Mouse (Mus musculus): ENCODE measurements at regions not wholly inside any gene's neighbourhood (a gene's known extent, or its start where the extent isn't known, plus 50 kb on each side); places are given as distances from the start of the nearest gene placed in this dataset.

DNA sequence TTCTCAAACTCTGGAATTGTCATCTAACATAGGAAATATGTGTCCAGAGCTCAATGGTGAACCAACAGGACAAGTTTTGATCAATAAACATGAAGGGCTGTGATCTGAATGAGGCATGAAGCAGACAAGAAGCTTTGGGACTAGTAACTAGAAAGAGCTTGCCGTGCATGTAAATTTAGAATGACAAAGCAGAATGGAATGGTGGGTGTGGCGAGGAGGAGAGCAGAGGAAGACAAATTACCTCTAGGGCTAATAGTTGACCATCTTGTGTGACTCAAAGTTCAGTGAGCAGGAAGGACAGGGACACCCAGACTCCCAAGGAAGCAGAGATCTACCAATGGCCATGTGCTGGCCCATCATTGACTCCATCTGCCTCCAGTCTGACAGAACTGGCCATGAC lies 455.6 kb downstream of the Tns1 start:
- DNase-seq (ENCODE audit: low read depth, low spot score), result no peak
- H3K9me3 ChIP-seq (replicated peaks; ENCODE audit: insufficient read depth, low read length), result no peaks in the 10 kb centered on the region
- H3K9ac ChIP-seq (ENCODE audit: control insufficient read depth, low read depth, low read length, poor library complexity, severe bottlenecking), result no peak overlapping the region
- no peaks in the 10 kb centered on the region for H3K36me3 ChIP-seq (ENCODE audit: control insufficient read depth in 1 of 2, insufficient read depth in 2 of 2, low read length in 2 of 2)
- H3K4me3 ChIP-seq (ENCODE audit: control insufficient read depth in 1 of 2, insufficient read depth in 1 of 2, low read depth in 2 of 2, low read length in 2 of 2), result no peak overlapping the region
- no peaks in the 10 kb centered on the region for H3K4me1 ChIP-seq (ENCODE audit: control insufficient read depth in 1 of 2, insufficient read depth in 2 of 2, low read length in 2 of 2)
- TF ChIP-seq MAX (IDR thresholded peaks at IDR 0.05; ENCODE audit: low read length), result no peak
- TF ChIP-seq CTCF (IDR thresholded peaks at IDR 0.05 in 2 of 3, conservative IDR thresholded peaks at IDR 0.05 in 1 of 3; ENCODE audit: control insufficient read depth in 1 of 3, insufficient read depth in 1 of 3, low read depth in 2 of 3, low read length in 3 of 3, poor library complexity in 1 of 3, severe bottlenecking in 1 of 3), result no peak
- TF ChIP-seq MYB (IDR thresholded peaks at IDR 0.05; ENCODE audit: low read depth, low read length), result no peak
- TF ChIP-seq KAT2A (conservative IDR thresholded peaks at IDR 0.05; ENCODE audit: low read depth, low read length), result no peak
- TF ChIP-seq RAD21 (IDR thresholded peaks at IDR 0.05; ENCODE audit: low read depth, low read length), result no peak
- TF ChIP-seq USF1 (IDR thresholded peaks at IDR 0.05; ENCODE audit: low read depth, low read length), result no peak
- TF ChIP-seq MYC (IDR thresholded peaks at IDR 0.05; ENCODE audit: low read depth, low read length), result no peak
- TF ChIP-seq NRF1 (IDR thresholded peaks at IDR 0.05; ENCODE audit: insufficient read depth, low read depth, low read length, poor library complexity, severe bottlenecking), result no peak
- TF ChIP-seq HCFC1 (IDR thresholded peaks at IDR 0.05; ENCODE audit: low read depth, low read length), result no peak
- no peak for TF ChIP-seq POLR2A (IDR thresholded peaks at IDR 0.05; ENCODE audit: control insufficient read depth in 1 of 2, insufficient read depth in 1 of 2, low read depth in 1 of 2, low read length in 2 of 2, poor library complexity in 1 of 2)
- H3K27ac ChIP-seq (ENCODE audit: control insufficient read depth, low read depth, low read length), result no peak overlapping the region
- H3K27me3 ChIP-seq (ENCODE audit: control insufficient read depth in 1 of 2, insufficient read depth in 2 of 2, low read length in 2 of 2), result no peaks in the 10 kb centered on the region
- H3K79me2 ChIP-seq (ENCODE audit: control insufficient read depth, insufficient read depth, low read length, poor library complexity), result no peaks in the 10 kb centered on the region

DNA sequence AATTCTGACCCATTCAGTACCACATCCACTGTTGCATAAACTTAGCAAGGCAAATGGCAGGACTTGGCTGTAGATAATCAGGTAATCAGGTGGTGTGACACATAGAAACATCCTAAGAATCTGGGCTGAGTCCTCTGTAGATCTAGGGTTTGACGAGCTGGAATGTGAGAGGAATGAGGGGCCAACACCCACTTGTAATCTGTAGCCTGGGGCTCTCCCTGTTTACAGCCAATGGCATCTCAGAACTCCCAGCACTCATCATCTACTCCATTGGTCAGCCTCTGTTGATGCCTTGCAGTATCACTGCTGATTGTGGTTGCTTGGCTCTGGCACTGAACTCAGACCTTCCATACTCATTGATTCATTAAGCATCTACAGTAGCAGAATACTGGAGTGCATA lies 460.7 kb downstream of the Tns1 start:
- Histone ChIP-seq H3K9me3 (replicated peaks; ENCODE audit: insufficient read depth, low read length) (no peaks in the 10 kb centered on the region), H3K4me3 (ENCODE audit: control insufficient read depth in 1 of 2, insufficient read depth in 1 of 2, low read depth in 2 of 2, low read length in 2 of 2) (no peak overlapping the region), H3K27ac (ENCODE audit: control insufficient read depth, low read depth, low read length) (no peak overlapping the region), H3K27me3 (ENCODE audit: control insufficient read depth in 1 of 2, insufficient read depth in 2 of 2, low read length in 2 of 2) (no peaks in the 10 kb centered on the region), H3K79me2 (ENCODE audit: control insufficient read depth, insufficient read depth, low read length, poor library complexity) (no peaks in the 10 kb centered on the region), H3K9ac (ENCODE audit: control insufficient read depth, low read depth, low read length, poor library complexity, severe bottlenecking) (no peak overlapping the region), H3K36me3 (ENCODE audit: control insufficient read depth in 1 of 2, insufficient read depth in 2 of 2, low read length in 2 of 2) (no peaks in the 10 kb centered on the region), H3K4me1 (ENCODE audit: control insufficient read depth in 1 of 2, insufficient read depth in 2 of 2, low read length in 2 of 2) (no peaks in the 10 kb centered on the region)
- DNase-seq (ENCODE audit: low read depth, low spot score), result no peak
- TF ChIP-seq UBTF (IDR thresholded peaks at IDR 0.05; ENCODE audit: borderline replicate concordance, insufficient read depth, low read depth, low read length) (no peak), CTCF (IDR thresholded peaks at IDR 0.05 in 2 of 3, conservative IDR thresholded peaks at IDR 0.05 in 1 of 3; ENCODE audit: control insufficient read depth in 1 of 3, insufficient read depth in 1 of 3, low read depth in 2 of 3, low read length in 3 of 3, poor library complexity in 1 of 3, severe bottlenecking in 1 of 3) (no peak), MEF2A (IDR thresholded peaks at IDR 0.05; ENCODE audit: extremely low read depth, insufficient replicate concordance, low read depth, low read length, poor library complexity, severe bottlenecking) (no peak), EP300 (IDR thresholded peaks at IDR 0.05; ENCODE audit: low read depth in 1 of 2, low read length in 2 of 2) (no peak), ZC3H11A (IDR thresholded peaks at IDR 0.05; ENCODE audit: low read depth, low read length) (no peak), CHD2 (IDR thresholded peaks at IDR 0.05; ENCODE audit: low read length) (no peak), NRF1 (IDR thresholded peaks at IDR 0.05; ENCODE audit: insufficient read depth, low read depth, low read length, poor library complexity, severe bottlenecking) (no peak), POLR2AphosphoS5 (IDR thresholded peaks at IDR 0.05; ENCODE audit: borderline replicate concordance, low read depth, low read length) (no peak), ZKSCAN1 (IDR thresholded peaks at IDR 0.05; ENCODE audit: low read depth, low read length) (no peak), ETS1 (IDR thresholded peaks at IDR 0.05; ENCODE audit: low read depth, low read length) (no peak), GATA1 (IDR thresholded peaks at IDR 0.05; ENCODE audit: low read depth, low read length) (no peak), MYB (IDR thresholded peaks at IDR 0.05; ENCODE audit: low read depth, low read length) (no peak), RCOR1 (IDR thresholded peaks at IDR 0.05; ENCODE audit: low read depth, low read length) (no peak), USF2 (IDR thresholded peaks at IDR 0.05; ENCODE audit: borderline replicate concordance in 1 of 2, insufficient read depth in 1 of 2, low read depth in 1 of 2, low read length in 2 of 2) (no peak)
